Mouse (Mus musculus) hindbrain, embryonic 16.5 days (tissue): ENCODE results near the gene Prg3. TPM values are rescaled to one million over a fixed set of nuclear protein-coding genes. Genes with fewer than 3 reads are reported as not detected.

Experiments used
- polyA plus RNA-seq: library from polyadenylated mRNA; unstranded; fragments of >200 nt; fragmentation: Nextera tagmentation; extraction: Ambion mirVana; gene quantifications from 2 replicates; pipeline ENCODE4 v1.2.1, GENCODE M21; 2015

Prg3 gene
- polyA plus RNA-seq, 1 experiment from 2014 or later = not detected

Other genes starting within 250 kb of the Prg3 start
- 4.9 and 6.7 TPM in 2 replicates for gene Gm19426, start 244.6 kb upstream of the Prg3 start, polyA plus RNA-seq
- 40.8 and 42.3 TPM in 2 replicates for gene Serping1, start 212.8 kb upstream of the Prg3 start, polyA plus RNA-seq
- 26.1 and 27.8 TPM in 2 replicates for gene Ube2l6, start 189.4 kb upstream of the Prg3 start, polyA plus RNA-seq
- gene Smtnl1, start 165.6 kb upstream of the Prg3 start, polyA plus RNA-seq = not detected in 2 replicates
- 76.5 and 83.2 TPM in 2 replicates for gene Timm10, start 161.2 kb upstream of the Prg3 start, polyA plus RNA-seq
- 1.5 and 1.6 TPM in 2 replicates for gene Slc43a1, start 149.4 kb upstream of the Prg3 start, polyA plus RNA-seq
- 3.0 and 4.5 TPM in 2 replicates for gene Rtn4rl2, start 101.5 kb upstream of the Prg3 start, polyA plus RNA-seq
- gene Slc43a3, start 51.6 kb upstream of the Prg3 start, polyA plus RNA-seq = 5.4 and 5.7 TPM in 2 replicates
- gene Prg2, start 7.8 kb upstream of the Prg3 start, polyA plus RNA-seq = 0.45 TPM in 1 of 2 replicates, not detected in the other
- 156 and 166 TPM in 2 replicates for gene Ssrp1, start 49.0 kb downstream of the Prg3 start, polyA plus RNA-seq
- 8.0 and 11.2 TPM in 2 replicates for gene P2rx3, start 49.2 kb downstream of the Prg3 start, polyA plus RNA-seq
- gene Tnks1bp1, start 59.8 kb downstream of the Prg3 start, polyA plus RNA-seq = 19.6 and 29.8 TPM in 2 replicates
- 23.9 and 33.7 TPM in 2 replicates for gene Aplnr, start 148.0 kb downstream of the Prg3 start, polyA plus RNA-seq
- 12.7 and 13.2 TPM in 2 replicates for gene Lrrc55, start 209.0 kb downstream of the Prg3 start, polyA plus RNA-seq